Mouse (Mus musculus) midbrain, embryonic 13.5 days (tissue): ENCODE measurements at regions not wholly inside any gene's neighbourhood (a gene's known extent, or its start where the extent isn't known, plus 50 kb on each side); places are given as distances from the start of the nearest gene placed in this dataset.
A peak's percentile ranks its signal among the peaks of the same experiment; 100 is the strongest.

Source experiments
- ATAC-seq: fragments of 200-750 bp; cut with Nextera tagmentation; 2 replicates; pipeline ENCODE4 v1.8.0; 2017; ENCODE audit warnings: mild to moderate bottlenecking, moderate TSS enrichment, moderate library complexity
- H3K27ac ChIP-seq: fragments of 300-500 bp; sonication (generic); 2 replicates; pipeline ENCODE4 v1.5.1; 2015; ENCODE audit warnings: inconsistent platforms, mild to moderate bottlenecking, moderate library complexity
- H3K27me3 ChIP-seq: fragments of 300-500 bp; sonication (generic); 2 replicates; pipeline ENCODE4 v1.6.1; 2015; ENCODE audit warnings: mild to moderate bottlenecking, inconsistent platforms
- H3K36me3 ChIP-seq: fragments of 300-500 bp; sonication (generic); 2 replicates; pipeline ENCODE4 v1.6.1; 2015; ENCODE audit warnings: mild to moderate bottlenecking, inconsistent platforms
- H3K4me1 ChIP-seq: fragments of 300-500 bp; sonication (generic); replicated peaks from 2 replicates; pipeline ENCODE4 v1.6.1; 2015; ENCODE audit warnings: inconsistent platforms
- H3K4me2 ChIP-seq: fragments of 300-500 bp; sonication (generic); replicated peaks from 2 replicates; pipeline ENCODE4 v1.6.1; 2015; ENCODE audit warnings: moderate library complexity, mild to moderate bottlenecking, inconsistent platforms
- H3K4me3 ChIP-seq: fragments of 300-500 bp; sonication (generic); replicated peaks from 2 replicates; pipeline ENCODE4 v1.5.1; 2015; ENCODE audit warnings: mild to moderate bottlenecking, inconsistent platforms
- H3K9ac ChIP-seq: fragments of 300-500 bp; sonication (generic); replicated peaks from 2 replicates; pipeline ENCODE4 v1.6.1; 2015; ENCODE audit warnings: mild to moderate bottlenecking, inconsistent platforms
- H3K9me3 ChIP-seq: fragments of 300-500 bp; sonication (generic); 2 replicates; pipeline ENCODE4 v1.6.1; 2016; ENCODE audit warnings: mild to moderate bottlenecking, inconsistent platforms
- WGBS: fragments of 180-500 bp; shearing (Covaris S2); methylation state at CpG from one replicate; pipeline ENCODE4 v1.1.7; 2015; 5-methylcytosine and 5-hydroxymethylcytosine counted together

- no peaks in the 10 kb centered on the region for H3K36me3 ChIP-seq
- H3K27ac ChIP-seq, result peak overlapping the region; percentile 12; the same call in 1 of the 2 replicates
- H3K4me3 ChIP-seq, result peak overlapping the region; percentile 2; the same call in 1 of the 2 replicates
- H3K9ac ChIP-seq, result no peak overlapping the region
- 13% methylated on average over 22 of the region's 22 CpGs for WGBS
- no peak for ATAC-seq
- peaks cover 60% of the 10 kb centered on the region for H3K27me3 ChIP-seq
- no peaks in the 10 kb centered on the region for H3K9me3 ChIP-seq
- peaks cover 33% of the 10 kb centered on the region for H3K4me1 ChIP-seq
- H3K4me2 ChIP-seq, result peak overlapping the region; percentile 35
Observed at GRCm38 (mm10) chr8:12162921-12163705, 115.5 kb upstream of the A230072I06Rik start.

GRCm38 (mm10) chr8:12165487-12166152 lies 113.0 kb upstream of the A230072I06Rik start:
- H3K4me1 ChIP-seq, result peaks cover 46% of the 10 kb centered on the region
- H3K4me2 ChIP-seq, result peak overlapping the region; percentile 43
- 0 out of 2 replicates have a peak overlapping the region, but pooled peaks have one; percentile 15 for H3K9ac ChIP-seq
- peak; percentile 52 for ATAC-seq
- H3K36me3 ChIP-seq, result no peaks in the 10 kb centered on the region
- peaks cover 64% of the 10 kb centered on the region for H3K27me3 ChIP-seq
- H3K27ac ChIP-seq, result peak overlapping the region; percentile 65
- WGBS, result 6% methylated on average over 23 of the region's 23 CpGs
- H3K4me3 ChIP-seq, result peak overlapping the region; percentile 3
- H3K9me3 ChIP-seq, result no peaks in the 10 kb centered on the region

DNA sequence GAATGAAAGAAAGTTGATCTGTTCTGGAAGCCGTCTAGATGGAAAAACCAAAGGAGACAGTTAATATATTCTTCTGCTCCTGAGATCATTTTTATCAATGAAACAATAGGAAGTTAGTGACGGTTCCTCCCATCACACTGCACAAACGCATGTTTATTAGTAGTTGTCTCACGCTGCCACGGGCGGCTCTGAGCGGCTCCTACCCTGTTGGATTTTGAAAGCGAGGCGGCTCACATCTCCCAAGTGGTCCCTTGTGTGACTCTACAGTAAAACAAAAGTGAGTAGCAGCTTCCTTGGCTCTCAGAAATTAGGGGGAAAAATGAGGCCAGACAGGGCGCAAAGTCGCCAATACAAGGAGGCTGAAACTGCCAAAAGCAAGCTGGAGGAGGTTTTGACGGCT lies 106.8 kb upstream of the A230072I06Rik start:
- no peak overlapping the region for H3K9ac ChIP-seq
- no peak overlapping the region for H3K4me2 ChIP-seq
- H3K9me3 ChIP-seq, result no peaks in the 10 kb centered on the region
- H3K4me3 ChIP-seq, result no peak overlapping the region
- peaks cover 49% of the 10 kb centered on the region for H3K27me3 ChIP-seq
- WGBS, result 67% methylated on average over 12 of the region's 12 CpGs
- 0 out of 2 replicates have a peak overlapping the region, but pooled peaks have one; percentile 30 for H3K27ac ChIP-seq
- H3K4me1 ChIP-seq, result peaks cover 46% of the 10 kb centered on the region
- no peaks in the 10 kb centered on the region for H3K36me3 ChIP-seq
- ATAC-seq, result no peak

DNA sequence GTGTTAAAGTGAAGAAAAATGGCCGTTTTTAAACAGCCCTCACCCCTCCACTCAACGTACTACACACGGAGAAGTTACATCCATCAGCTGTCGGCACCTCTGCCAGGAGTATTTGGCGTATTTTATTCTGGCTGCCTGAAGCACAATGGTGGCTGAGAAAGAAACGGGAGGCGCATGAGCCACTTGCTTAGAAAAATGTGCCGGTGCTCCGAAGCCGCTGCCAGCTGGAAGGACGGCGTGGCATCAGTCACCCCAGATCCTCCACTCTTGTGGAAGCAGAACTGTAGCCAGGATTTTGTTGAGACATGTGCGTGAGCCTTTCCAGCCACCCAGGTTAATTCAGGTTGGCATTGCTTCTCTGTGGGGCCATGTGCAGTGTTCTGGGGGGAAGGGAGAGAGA lies 103.1 kb upstream of the A230072I06Rik start:
- no peak overlapping the region for H3K9ac ChIP-seq
- no peaks in the 10 kb centered on the region for H3K9me3 ChIP-seq
- 85% methylated on average over 13 of the region's 13 CpGs for WGBS
- peaks cover 35% of the 10 kb centered on the region for H3K4me1 ChIP-seq
- H3K4me3 ChIP-seq, result no peak overlapping the region
- ATAC-seq, result no peak
- H3K4me2 ChIP-seq, result no peak overlapping the region
- no peak overlapping the region for H3K27ac ChIP-seq
- H3K36me3 ChIP-seq, result no peaks in the 10 kb centered on the region
- peaks cover 23% of the 10 kb centered on the region for H3K27me3 ChIP-seq

DNA sequence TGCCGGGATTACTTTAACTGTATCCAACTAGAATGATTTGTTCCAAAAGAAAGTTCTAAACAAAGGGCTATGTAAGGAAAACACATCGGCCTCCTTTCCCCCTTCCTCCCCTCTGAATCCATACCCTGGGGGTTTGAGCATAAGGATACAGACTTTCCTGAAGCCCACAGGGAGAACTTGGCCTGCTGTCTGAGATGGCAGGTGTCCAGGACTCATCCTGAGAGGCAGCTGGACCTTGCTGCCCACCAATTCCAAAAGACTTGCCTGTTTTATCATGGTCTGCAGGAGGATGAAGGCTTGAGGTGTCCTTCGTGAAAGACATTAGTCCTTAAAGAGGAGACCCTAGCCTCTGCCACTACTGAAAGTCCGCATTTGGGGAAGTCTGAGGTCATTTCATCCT lies 94.0 kb upstream of the A230072I06Rik start:
- Histone ChIP-seq H3K27ac (no peak overlapping the region), H3K27me3 (peaks cover 28% of the 10 kb centered on the region), H3K4me2 (no peak overlapping the region), H3K9me3 (no peaks in the 10 kb centered on the region), H3K36me3 (no peaks in the 10 kb centered on the region), H3K9ac (no peak overlapping the region), H3K4me1 (peaks cover 12% of the 10 kb centered on the region; the same call in 1 of the 2 replicates), H3K4me3 (no peak overlapping the region)
- ATAC-seq, result no peak
- WGBS, result 71% methylated on average over 4 of the region's 4 CpGs

GRCm38 (mm10) chr8:12187366-12187765 lies 91.3 kb upstream of the A230072I06Rik start:
- no peaks in the 10 kb centered on the region for H3K9me3 ChIP-seq
- no peak overlapping the region for H3K27ac ChIP-seq
- no peaks in the 10 kb centered on the region for H3K36me3 ChIP-seq
- no peak overlapping the region for H3K4me2 ChIP-seq
- no peak overlapping the region for H3K9ac ChIP-seq
- peaks cover 12% of the 10 kb centered on the region; the same call in 1 of the 2 replicates for H3K4me1 ChIP-seq
- 96% methylated on average over 3 of the region's 3 CpGs for WGBS
- H3K27me3 ChIP-seq, result peaks cover 20% of the 10 kb centered on the region
- no peak overlapping the region for H3K4me3 ChIP-seq
- ATAC-seq, result no peak

DNA sequence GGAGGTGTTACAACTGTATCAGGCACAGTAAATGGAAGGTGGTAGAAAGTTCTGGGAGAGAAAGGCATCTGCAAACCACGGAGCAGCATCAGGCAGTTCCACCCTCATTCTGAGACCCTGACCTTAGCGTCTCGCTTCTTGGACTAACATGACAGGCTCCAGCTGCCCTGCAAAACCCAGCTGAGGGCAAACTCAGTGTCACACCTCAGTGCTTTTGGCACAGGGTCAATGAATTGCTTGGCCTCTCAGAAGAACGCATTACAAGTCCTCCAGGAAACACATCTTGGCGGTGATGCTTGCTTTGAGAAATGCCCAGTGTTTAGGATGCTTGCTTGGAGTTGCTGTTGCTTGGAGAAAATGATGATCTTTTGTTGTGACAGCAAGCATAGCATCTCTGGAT lies 90.2 kb upstream of the A230072I06Rik start:
- ATAC-seq, result no peak
- WGBS, result 61% methylated on average over 5 of the region's 5 CpGs

DNA sequence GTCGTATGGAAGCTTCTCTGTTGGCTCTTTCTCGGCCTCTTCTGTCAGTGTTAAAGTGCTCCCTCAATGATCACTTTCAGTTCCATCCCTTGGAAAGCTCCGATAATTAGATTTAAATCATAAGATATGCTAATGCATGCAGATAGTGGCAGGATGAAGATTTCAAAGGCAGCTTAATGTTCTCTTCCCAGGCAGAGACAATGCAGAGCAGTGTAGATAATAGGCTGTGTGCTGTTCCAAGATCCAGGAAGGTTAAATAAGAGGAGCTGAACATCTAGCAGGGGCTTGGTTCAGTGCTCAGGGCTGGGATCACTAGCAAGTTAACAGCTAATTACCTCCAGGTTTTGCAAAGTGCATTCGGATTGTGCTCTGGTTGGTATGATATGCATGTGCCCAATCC lies 89.7 kb upstream of the A230072I06Rik start:
- ATAC-seq, result no peak
- 56% methylated on average over 4 of the region's 4 CpGs for WGBS

More for the DNA sequence above, 90.2 kb upstream of the A230072I06Rik start:
- H3K4me1 ChIP-seq, result peaks cover 12% of the 10 kb centered on the region; the same call in 1 of the 2 replicates
- no peak overlapping the region for H3K4me2 ChIP-seq
- H3K36me3 ChIP-seq, result no peaks in the 10 kb centered on the region
- H3K9me3 ChIP-seq, result no peaks in the 10 kb centered on the region
- H3K4me3 ChIP-seq, result no peak overlapping the region
- no peak overlapping the region for H3K9ac ChIP-seq
- peaks cover 20% of the 10 kb centered on the region for H3K27me3 ChIP-seq
- H3K27ac ChIP-seq, result no peak overlapping the region

GRCm38 (mm10) chr8:12192006-12192405 lies 86.6 kb upstream of the A230072I06Rik start:
- no peaks in the 10 kb centered on the region for H3K9me3 ChIP-seq
- no peaks in the 10 kb centered on the region for H3K36me3 ChIP-seq
- H3K4me3 ChIP-seq, result no peak overlapping the region
- H3K27me3 ChIP-seq, result peaks cover 5% of the 10 kb centered on the region
- ATAC-seq, result no peak
- no peak overlapping the region for H3K27ac ChIP-seq
- no peak overlapping the region for H3K4me2 ChIP-seq
- no peak overlapping the region for H3K9ac ChIP-seq
- peaks cover 12% of the 10 kb centered on the region; the same call in 1 of the 2 replicates for H3K4me1 ChIP-seq
- WGBS, result 32% methylated on average over 8 of the region's 8 CpGs

More for the DNA sequence above, 89.7 kb upstream of the A230072I06Rik start:
- Histone ChIP-seq H3K4me1 (peaks cover 12% of the 10 kb centered on the region; the same call in 1 of the 2 replicates), H3K9me3 (no peaks in the 10 kb centered on the region), H3K4me2 (no peak overlapping the region), H3K36me3 (no peaks in the 10 kb centered on the region), H3K4me3 (no peak overlapping the region), H3K9ac (no peak overlapping the region), H3K27ac (no peak overlapping the region), H3K27me3 (peaks cover 18% of the 10 kb centered on the region)

DNA sequence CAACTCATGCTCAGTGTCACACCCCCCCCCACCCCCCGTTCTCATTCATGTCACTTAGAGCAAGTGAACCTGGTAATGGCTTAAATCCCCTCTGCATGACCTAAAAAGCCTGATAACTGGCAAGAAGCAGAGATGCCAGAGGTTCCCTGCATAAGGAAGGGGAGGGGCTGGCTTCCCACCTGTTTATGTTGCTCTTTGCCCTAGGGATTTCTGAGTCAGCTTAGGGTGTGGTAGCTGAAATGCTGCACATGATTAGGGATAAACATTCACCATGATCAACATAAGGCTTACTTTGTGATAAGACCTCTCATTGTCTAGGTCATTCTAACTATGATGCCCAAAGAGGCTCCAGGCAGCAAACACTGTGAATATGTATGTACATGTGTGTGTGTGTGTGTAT lies 72.7 kb upstream of the A230072I06Rik start:
- H3K27me3 ChIP-seq, result peaks cover 55% of the 10 kb centered on the region
- WGBS, result 79% methylated on average over 1 of the region's 1 CpGs
- H3K4me2 ChIP-seq, result no peak overlapping the region
- peaks cover 13% of the 10 kb centered on the region for H3K4me1 ChIP-seq
- no peak overlapping the region for H3K27ac ChIP-seq
- H3K9ac ChIP-seq, result no peak overlapping the region
- no peaks in the 10 kb centered on the region for H3K9me3 ChIP-seq
- H3K4me3 ChIP-seq, result no peak overlapping the region
- no peaks in the 10 kb centered on the region for H3K36me3 ChIP-seq
- ATAC-seq, result no peak

DNA sequence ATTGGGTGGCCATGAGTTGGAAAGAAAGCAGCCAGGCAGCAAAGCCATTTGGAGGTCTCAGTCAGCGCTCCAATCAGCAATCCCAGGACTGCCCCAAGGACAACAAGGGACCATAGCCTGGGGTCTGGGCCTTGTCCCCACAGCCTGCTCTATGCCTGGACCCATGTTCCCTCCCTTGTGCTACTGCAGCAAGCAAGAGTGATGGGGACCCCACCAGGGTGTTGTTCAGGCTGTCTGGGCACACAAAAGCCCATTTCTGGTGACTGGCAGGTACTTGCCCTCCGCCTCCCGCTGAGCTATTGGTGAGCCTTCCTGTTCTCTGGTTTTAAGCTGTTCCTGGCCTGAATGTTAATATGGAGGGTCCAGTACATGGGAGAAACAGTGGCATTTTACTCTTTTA lies 71.2 kb upstream of the A230072I06Rik start:
- H3K4me2 ChIP-seq, result no peak overlapping the region
- H3K27ac ChIP-seq, result no peak overlapping the region
- no peak overlapping the region for H3K9ac ChIP-seq
- H3K9me3 ChIP-seq, result no peaks in the 10 kb centered on the region
- H3K27me3 ChIP-seq, result peaks cover 66% of the 10 kb centered on the region
- peaks cover 13% of the 10 kb centered on the region for H3K4me1 ChIP-seq
- peak; percentile 65; the same call in 1 of the 2 replicates for ATAC-seq
- H3K36me3 ChIP-seq, result no peaks in the 10 kb centered on the region
- 52% methylated on average over 3 of the region's 3 CpGs for WGBS
- no peak overlapping the region for H3K4me3 ChIP-seq

DNA sequence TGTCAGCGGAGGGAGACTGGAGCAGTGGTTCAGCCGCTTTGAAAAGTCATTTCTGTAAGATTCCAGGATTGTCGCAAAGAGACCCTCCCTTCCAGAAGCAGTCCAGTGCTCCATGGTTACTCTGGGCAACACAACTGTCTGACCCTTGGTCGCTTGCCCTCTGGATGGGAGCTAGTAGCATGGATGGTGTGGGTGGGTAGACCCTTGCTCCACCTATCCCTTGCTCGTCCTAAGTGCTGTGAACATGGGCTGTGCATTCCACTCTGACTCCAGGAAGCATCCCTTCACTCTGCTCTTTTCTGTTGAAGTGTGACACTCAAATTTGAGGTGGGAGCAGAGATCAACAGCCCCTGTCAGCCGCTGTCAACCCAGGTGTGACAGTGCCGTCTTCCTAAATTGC lies 64.8 kb upstream of the A230072I06Rik start:
- WGBS, result 33% methylated on average over 7 of the region's 7 CpGs
- Histone ChIP-seq H3K9ac (peak overlapping the region; percentile 52), H3K36me3 (no peaks in the 10 kb centered on the region), H3K9me3 (no peaks in the 10 kb centered on the region), H3K4me3 (peak overlapping the region; percentile 20; the same call in 1 of the 2 replicates), H3K4me1 (peaks cover 23% of the 10 kb centered on the region), H3K27me3 (peaks cover 93% of the 10 kb centered on the region), H3K4me2 (peak overlapping the region; percentile 47), H3K27ac (no peak overlapping the region)
- no peak for ATAC-seq
